Mouse (Mus musculus) MEL (cell line): ENCODE data around the gene Bcas3.

Experiments
- CTCF ChIP-seq, 3 experiments: IDR thresholded peaks in 2 of 3; conservative IDR thresholded peaks in 1 of 3; 2 replicates each; pipeline ENCODE4 v1.5.1; 2011 to 2012; ENCODE audit warnings: low read length in 3 of 3, low read depth in 2 of 3, mild to moderate bottlenecking in 2 of 3, improper control_type of control experiment in 1 of 3, inconsistent platforms in 1 of 3, mixed read lengths in 1 of 3, moderate library complexity in 1 of 3; ENCODE audit not compliant: control insufficient read depth in 1 of 3, insufficient read depth in 1 of 3, poor library complexity in 1 of 3, severe bottlenecking in 1 of 3
- EP300 ChIP-seq, 2 experiments: IDR thresholded peaks; 2 replicates each; pipeline ENCODE4 v1.6.1; 2011; ENCODE audit warnings: improper control_type of control experiment in 2 of 2, low read length in 2 of 2, low read depth in 1 of 2, mild to moderate bottlenecking in 1 of 2
- JUND ChIP-seq: IDR thresholded peaks from 2 replicates; pipeline ENCODE4 v1.6.1; 2011; ENCODE audit warnings: low read depth, mild to moderate bottlenecking, improper control_type of control experiment, low read length
- MEF2A ChIP-seq: IDR thresholded peaks from 2 replicates; pipeline ENCODE4 v1.6.1; 2014; ENCODE audit warnings: low read depth, mild to moderate bottlenecking, inconsistent platforms, low read length, improper control_type of control experiment; ENCODE audit not compliant: poor library complexity, insufficient replicate concordance, severe bottlenecking; ENCODE audit errors: extremely low read depth
- NELFE ChIP-seq: IDR thresholded peaks from 2 replicates; pipeline ENCODE4 v1.6.1; 2011; ENCODE audit warnings: low read depth, low read length, improper control_type of control experiment
- POLR2A ChIP-seq, 2 experiments: IDR thresholded peaks; 2 replicates each; pipeline ENCODE4 v1.6.1; 2011 to 2012; ENCODE audit warnings: low read length in 2 of 2, mild to moderate bottlenecking in 2 of 2, control low read depth in 1 of 2, improper control_type of control experiment in 1 of 2, low read depth in 1 of 2, moderate library complexity in 1 of 2; ENCODE audit not compliant: control insufficient read depth in 1 of 2, insufficient read depth in 1 of 2, poor library complexity in 1 of 2
- POLR2AphosphoS2 ChIP-seq: IDR thresholded peaks from 2 replicates; pipeline ENCODE4 v1.6.1; 2011; ENCODE audit warnings: low read length, improper control_type of control experiment
- USF2 ChIP-seq, 2 experiments: IDR thresholded peaks; 2 replicates each; pipeline ENCODE4 v1.6.1; 2011 to 2012; ENCODE audit warnings: improper control_type of control experiment in 2 of 2, low read length in 2 of 2, borderline replicate concordance in 1 of 2, inconsistent platforms in 1 of 2, low read depth in 1 of 2, mild to moderate bottlenecking in 1 of 2; ENCODE audit not compliant: insufficient read depth in 1 of 2

GRCm38 (mm10) chr11:85547966-85548365 lies 195.0 kb downstream of the Bcas3 start:
- TF ChIP-seq CTCF (IDR thresholded peaks at IDR 0.05 in 2 of 3, conservative IDR thresholded peaks at IDR 0.05 in 1 of 3; ENCODE audit: control insufficient read depth in 1 of 3, insufficient read depth in 1 of 3, low read depth in 2 of 3, low read length in 3 of 3, poor library complexity in 1 of 3, severe bottlenecking in 1 of 3) (no peak), MEF2A (no peak), EP300 (IDR thresholded peaks at IDR 0.05; ENCODE audit: low read depth in 1 of 2, low read length in 2 of 2) (no peak), POLR2A (IDR thresholded peaks at IDR 0.05; ENCODE audit: control insufficient read depth in 1 of 2, insufficient read depth in 1 of 2, low read depth in 1 of 2, low read length in 2 of 2, poor library complexity in 1 of 2) (no peak), NELFE (no peak), USF2 (IDR thresholded peaks at IDR 0.05; ENCODE audit: borderline replicate concordance in 1 of 2, insufficient read depth in 1 of 2, low read depth in 1 of 2, low read length in 2 of 2) (no peak), JUND (no peak), POLR2AphosphoS2 (no peak)
